Mouse (Mus musculus): Measurements from ENCODE around the gene Cnnm3. TPM values are rescaled to one million over a fixed set of nuclear protein-coding genes. Genes with fewer than 3 reads are reported as not detected.

Gene Cnnm3
- polyA plus RNA-seq, 1 experiment: 10.2 TPM

DNA sequence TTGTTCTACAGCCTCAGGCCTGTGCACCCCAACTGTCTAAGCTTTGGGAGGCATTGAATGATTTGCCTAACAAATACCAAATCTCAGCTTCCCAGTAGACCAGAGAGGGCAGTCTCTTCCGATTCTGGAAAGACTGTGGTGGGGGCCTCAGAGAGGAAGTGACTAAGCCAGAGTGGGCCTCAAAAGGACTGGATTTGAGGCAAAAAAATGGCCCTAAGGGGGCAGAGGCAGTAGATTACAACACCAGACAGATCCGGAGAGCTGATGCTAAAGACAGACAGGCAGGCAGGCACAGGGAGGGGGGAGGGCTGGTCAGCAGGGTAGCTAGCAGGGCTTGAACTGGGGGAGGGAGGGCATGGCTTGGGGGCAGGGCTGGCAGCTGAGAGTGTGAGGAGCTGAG is 54.8 kb downstream of the Cnnm3 start:
- Histone ChIP-seq H3K27me3 (ENCODE audit: control insufficient read depth, insufficient read depth, insufficient read length) (no peaks in the 10 kb centered on the region), H3K4me3 (no peak overlapping the region), H3K4me2 (ENCODE audit: low read depth) (no peak overlapping the region), H3K36me3 (ENCODE audit: control insufficient read depth, insufficient read depth) (no peaks in the 10 kb centered on the region), H3K79me2 (ENCODE audit: control insufficient read depth, insufficient read depth) (no peaks in the 10 kb centered on the region), H3ac (ENCODE audit: control insufficient read depth, insufficient read length) (no peak overlapping the region)
- TF ChIP-seq TCF12 (IDR thresholded peaks at IDR 0.05; ENCODE audit: insufficient read depth, poor library complexity, severe bottlenecking) (no peak), MAX (IDR thresholded peaks at IDR 0.05; ENCODE audit: low read depth) (no peak), POLR2A (IDR thresholded peaks at IDR 0.05; ENCODE audit: insufficient read length, low read depth) (no peak), SRF (IDR thresholded peaks at IDR 0.05; ENCODE audit: control insufficient read depth, insufficient read length, low read depth) (no peak), MYOG (IDR thresholded peaks at IDR 0.05; ENCODE audit: control insufficient read depth in 1 of 3, insufficient read depth in 1 of 3, insufficient read length in 2 of 3, low read depth in 2 of 3) (no peak), E2F4 (IDR thresholded peaks at IDR 0.05; ENCODE audit: insufficient read depth) (no peak), USF1 (IDR thresholded peaks at IDR 0.05; ENCODE audit: low read depth) (no peak), MYOD1 (IDR thresholded peaks at IDR 0.05; ENCODE audit: control insufficient read depth in 1 of 3, insufficient read length in 2 of 3, low read depth in 2 of 3) (no peak), REST (IDR thresholded peaks at IDR 0.05; ENCODE audit: insufficient read depth, insufficient read length) (no peak), TCF3 (IDR thresholded peaks at IDR 0.05; ENCODE audit: insufficient read length, low read depth) (no peak)

GRCm38 (mm10) chr1:36567818-36568603 is 56.3 kb downstream of the Cnnm3 start:
- TF ChIP-seq E2F4 (IDR thresholded peaks at IDR 0.05; ENCODE audit: insufficient read depth) (no peak), CEBPB (IDR thresholded peaks at IDR 0.05; ENCODE audit: insufficient read depth, poor library complexity, severe bottlenecking) (no peak), POLR2A (IDR thresholded peaks at IDR 0.05; ENCODE audit: insufficient read length, low read depth) (no peak), TCF12 (IDR thresholded peaks at IDR 0.05; ENCODE audit: insufficient read depth, poor library complexity, severe bottlenecking) (no peak), MAX (IDR thresholded peaks at IDR 0.05; ENCODE audit: low read depth) (no peak), MYOD1 (IDR thresholded peaks at IDR 0.05; ENCODE audit: control insufficient read depth in 1 of 3, insufficient read length in 2 of 3, low read depth in 2 of 3) (no peak), REST (IDR thresholded peaks at IDR 0.05; ENCODE audit: insufficient read depth, insufficient read length) (no peak), MYOG (IDR thresholded peaks at IDR 0.05; ENCODE audit: control insufficient read depth in 1 of 3, insufficient read depth in 1 of 3, insufficient read length in 2 of 3, low read depth in 2 of 3) (no peak), TCF3 (IDR thresholded peaks at IDR 0.05; ENCODE audit: insufficient read length, low read depth) (no peak), SRF (IDR thresholded peaks at IDR 0.05; ENCODE audit: control insufficient read depth, insufficient read length, low read depth) (no peak), POLR2AphosphoS2 (IDR thresholded peaks at IDR 0.05; ENCODE audit: insufficient read length, low read depth) (no peak), USF1 (IDR thresholded peaks at IDR 0.05; ENCODE audit: low read depth) (no peak)
- Histone ChIP-seq H3K4me2 (ENCODE audit: low read depth) (peak overlapping the region; percentile 22), H3K4me3 (no peak overlapping the region), H3ac (ENCODE audit: control insufficient read depth, insufficient read length) (no peak overlapping the region), H3K27me3 (ENCODE audit: control insufficient read depth, insufficient read depth, insufficient read length) (no peaks in the 10 kb centered on the region), H3K36me3 (ENCODE audit: control insufficient read depth, insufficient read depth) (no peaks in the 10 kb centered on the region), H3K79me2 (ENCODE audit: control insufficient read depth, insufficient read depth) (no peaks in the 10 kb centered on the region)

DNA sequence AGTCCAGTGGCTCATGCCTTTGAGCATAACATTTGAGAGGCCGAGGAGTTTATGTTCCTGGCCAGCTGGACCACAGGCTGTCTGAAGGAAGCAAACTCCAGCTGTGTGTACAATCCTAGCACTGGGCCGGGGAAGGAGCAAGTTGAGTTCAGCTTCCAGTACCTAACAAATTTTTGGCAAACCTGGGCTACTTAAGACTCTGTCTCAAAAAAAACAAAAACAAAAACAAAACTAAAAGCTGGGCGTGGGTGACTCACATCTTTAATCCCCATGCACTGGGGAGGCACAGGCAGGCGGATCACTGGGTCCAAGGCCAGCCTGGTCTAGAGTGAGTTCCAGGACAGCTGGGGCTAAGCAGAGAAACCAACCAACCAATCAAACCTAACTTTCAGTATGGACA is 57.1 kb downstream of the Cnnm3 start:
- TF ChIP-seq POLR2A (IDR thresholded peaks at IDR 0.05; ENCODE audit: insufficient read length, low read depth) (no peak), MYOD1 (IDR thresholded peaks at IDR 0.05; ENCODE audit: control insufficient read depth in 1 of 3, insufficient read length in 2 of 3, low read depth in 2 of 3) (peak in 1 of 3 experiments; percentile 5)
- Histone ChIP-seq H3K4me2 (ENCODE audit: low read depth) (peak overlapping the region; percentile 22), H3K4me3 (no peak overlapping the region), H3K79me2 (ENCODE audit: control insufficient read depth, insufficient read depth) (no peaks in the 10 kb centered on the region), H3K36me3 (ENCODE audit: control insufficient read depth, insufficient read depth) (no peaks in the 10 kb centered on the region), H3ac (ENCODE audit: control insufficient read depth, insufficient read length) (no peak overlapping the region), H3K27me3 (ENCODE audit: control insufficient read depth, insufficient read depth, insufficient read length) (no peaks in the 10 kb centered on the region)

GRCm38 (mm10) chr1:36569694-36570276 is 58.1 kb downstream of the Cnnm3 start:
- Histone ChIP-seq H3K36me3 (ENCODE audit: control insufficient read depth, insufficient read depth) (no peaks in the 10 kb centered on the region), H3K79me2 (ENCODE audit: control insufficient read depth, insufficient read depth) (no peaks in the 10 kb centered on the region), H3K4me3 (no peak overlapping the region), H3ac (ENCODE audit: control insufficient read depth, insufficient read length) (no peak overlapping the region), H3K4me2 (ENCODE audit: low read depth) (peak overlapping the region; percentile 34), H3K27me3 (ENCODE audit: control insufficient read depth, insufficient read depth, insufficient read length) (no peaks in the 10 kb centered on the region)
- no peak for TF ChIP-seq REST (IDR thresholded peaks at IDR 0.05; ENCODE audit: insufficient read depth, insufficient read length)
- no peak for TF ChIP-seq MYOG (IDR thresholded peaks at IDR 0.05; ENCODE audit: control insufficient read depth in 1 of 3, insufficient read depth in 1 of 3, insufficient read length in 2 of 3, low read depth in 2 of 3)
- TF ChIP-seq CEBPB (IDR thresholded peaks at IDR 0.05; ENCODE audit: insufficient read depth, poor library complexity, severe bottlenecking): no peak
- no peak for TF ChIP-seq E2F4 (IDR thresholded peaks at IDR 0.05; ENCODE audit: insufficient read depth)
- TF ChIP-seq TCF12 (IDR thresholded peaks at IDR 0.05; ENCODE audit: insufficient read depth, poor library complexity, severe bottlenecking): no peak
- TF ChIP-seq SRF (IDR thresholded peaks at IDR 0.05; ENCODE audit: control insufficient read depth, insufficient read length, low read depth): no peak
- no peak for TF ChIP-seq USF1 (IDR thresholded peaks at IDR 0.05; ENCODE audit: low read depth)
- TF ChIP-seq MAX (IDR thresholded peaks at IDR 0.05; ENCODE audit: low read depth): no peak
- peak; percentile 29 for TF ChIP-seq POLR2A (IDR thresholded peaks at IDR 0.05; ENCODE audit: insufficient read length, low read depth)
- peak; percentile 12 for TF ChIP-seq POLR2AphosphoS2 (IDR thresholded peaks at IDR 0.05; ENCODE audit: insufficient read length, low read depth)

Measured in myocyte (in vitro differentiated cells).